Mouse (Mus musculus) G1E (cell line): ENCODE measurements around the gene Ap2b1. TPM values are rescaled to one million over a fixed set of nuclear protein-coding genes. Genes with fewer than 3 reads are reported as not detected.

ENCODE experiments used
- ATAC-seq: 2 replicates; pipeline ENCODE4 v1.8.0; 2016; ENCODE audit warnings: mild to moderate bottlenecking; ENCODE audit not compliant: insufficient number of reproducible peaks, poor library complexity, low FRiP score, severe bottlenecking; ENCODE audit errors: extremely low read depth
- DNase-seq: peaks from one replicate; pipeline ENCODE4 v3.0.0; 2012; ENCODE audit warnings: low spot score
- H3K27me3 ChIP-seq: 2 replicates; pipeline ENCODE4 v1.6.1; 2012; ENCODE audit warnings: mild to moderate bottlenecking, low read length, inconsistent platforms; ENCODE audit not compliant: insufficient read depth
- H3K36me3 ChIP-seq: replicated peaks from 2 replicates; pipeline ENCODE3; 2012; ENCODE audit warnings: mild to moderate bottlenecking, inconsistent platforms
- H3K4me1 ChIP-seq: 2 replicates; pipeline ENCODE4 v1.6.1; 2012; ENCODE audit warnings: low read depth, low read length, inconsistent platforms, mixed read lengths; ENCODE audit not compliant: insufficient read depth
- H3K4me3 ChIP-seq: 2 replicates; pipeline ENCODE4 v1.5.1; 2012; ENCODE audit warnings: low read depth, mild to moderate bottlenecking, inconsistent platforms, low read length, moderate library complexity, mixed read lengths
- H3K9me3 ChIP-seq: replicated peaks from 2 replicates; pipeline ENCODE4 v1.6.1; 2012; ENCODE audit warnings: inconsistent platforms
- CTCF ChIP-seq: IDR thresholded peaks from 2 replicates; pipeline ENCODE4 v1.5.1; 2012; ENCODE audit warnings: low read depth, low read length, inconsistent platforms, mixed read lengths
- GATA1 ChIP-seq: IDR thresholded peaks from 2 replicates; pipeline ENCODE4 v1.6.1; 2012; ENCODE audit warnings: borderline replicate concordance, low read length, inconsistent platforms, mixed read lengths
- GATA2 ChIP-seq: IDR thresholded peaks from 2 replicates; pipeline ENCODE4 v1.6.1; 2012; ENCODE audit warnings: low read depth, low read length, inconsistent platforms, borderline replicate concordance
- POLR2AphosphoS5 ChIP-seq: IDR thresholded peaks from 2 replicates; pipeline ENCODE4 v1.6.1; 2012; ENCODE audit warnings: low read depth, low read length, inconsistent platforms; ENCODE audit not compliant: insufficient replicate concordance
- TAL1 ChIP-seq: conservative IDR thresholded peaks from 2 replicates; pipeline ENCODE4 v1.6.1; 2012; ENCODE audit warnings: low read depth, low read length, inconsistent platforms, mixed read lengths
- polyA plus RNA-seq: library from polyadenylated mRNA; stranded (reverse); fragments of >175 nt; gene quantifications from 2 replicates; pipeline ENCODE4 v1.2.3, GENCODE M21; 2012
- total RNA-seq, 2 experiments: library from RNA; stranded (forward) in 1 of 2; stranded (reverse) in 1 of 2; fragments of 200-1000 nt in 1 of 2; fragments of >200 nt in 1 of 2; fragmentation: Nextera tagmentation in 1 of 2; gene quantifications; 2 replicates each; pipeline ENCODE4 v1.2.3; 2014 to 2017

Ap2b1 gene
- total and polyA plus RNA-seq, 3 experiments: 17.8 to 113 (median 76.5) TPM

DNA sequence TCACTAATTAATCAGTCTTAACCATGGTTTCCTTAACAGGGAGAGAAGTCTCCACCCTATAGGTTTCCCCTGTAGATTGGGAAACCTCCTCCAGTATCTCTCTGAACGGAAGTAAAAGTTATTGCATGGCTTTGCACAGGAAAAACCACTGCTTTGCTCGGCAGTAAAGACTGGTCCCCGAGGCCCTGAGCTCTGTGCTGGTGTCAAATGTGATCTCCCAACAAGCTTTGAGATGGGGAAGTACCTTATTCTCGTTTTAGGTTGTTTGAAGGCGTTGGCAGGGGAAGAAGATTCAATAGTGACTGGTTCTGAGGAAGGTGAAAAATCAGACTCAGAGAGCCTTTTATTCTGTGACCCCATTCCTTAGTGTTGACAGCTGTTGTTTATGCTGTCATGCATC is 99.9 kb downstream of the Ap2b1 start:
- H3K27me3 ChIP-seq: no peaks in the 10 kb centered on the region
- H3K4me3 ChIP-seq: no peak overlapping the region
- TF ChIP-seq GATA2: no peak
- no peak for TF ChIP-seq CTCF
- TF ChIP-seq TAL1: no peak
- no peak for TF ChIP-seq POLR2AphosphoS5
- no peak for TF ChIP-seq GATA1
- ATAC-seq (no peak), DNase-seq (no peak)
- no peaks in the 10 kb centered on the region for H3K4me1 ChIP-seq
- no peaks in the 10 kb centered on the region for H3K9me3 ChIP-seq
- H3K36me3 ChIP-seq: peaks cover 87% of the 10 kb centered on the region

DNA sequence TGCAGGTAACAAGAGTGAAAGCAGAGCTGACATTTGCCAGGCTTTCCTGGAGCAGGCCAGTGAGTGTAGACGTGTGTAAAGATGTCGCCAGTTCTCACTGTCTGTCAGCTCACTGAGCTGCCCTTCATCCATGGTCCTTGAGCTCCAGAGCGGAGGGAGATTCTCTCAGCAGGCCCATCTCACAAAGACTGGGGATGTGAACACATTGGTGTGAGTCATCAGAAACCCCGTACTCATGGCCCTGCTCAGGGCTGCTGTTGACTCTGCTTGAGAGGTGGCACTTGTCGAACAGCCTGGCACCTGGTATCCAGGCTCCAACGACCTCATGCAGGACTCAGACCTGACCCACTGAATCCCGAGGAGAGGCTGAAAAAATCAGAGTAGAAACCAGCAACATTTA is 105.0 kb downstream of the Ap2b1 start:
- ATAC-seq: no peak

DNA sequence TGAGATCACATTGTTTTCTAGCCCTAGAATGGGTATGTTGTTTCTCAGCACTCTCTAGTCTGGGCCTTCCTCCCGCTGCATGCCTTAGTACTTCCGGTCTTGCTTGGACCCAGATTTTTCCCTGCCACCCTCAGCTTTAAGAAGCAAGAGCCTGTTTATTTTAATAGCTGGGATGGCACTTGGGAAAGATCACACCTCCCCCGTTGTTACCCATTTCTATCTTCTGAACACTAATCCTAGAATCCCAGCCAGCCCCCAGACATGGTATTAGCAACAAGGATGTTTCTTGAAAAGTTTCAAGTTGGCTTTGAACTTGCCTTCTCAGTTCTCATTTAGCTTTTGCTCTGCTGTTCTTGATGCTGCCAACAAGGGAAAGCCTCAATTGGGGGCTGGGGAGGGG is 107.6 kb downstream of the Ap2b1 start:
- H3K4me1 ChIP-seq: no peaks in the 10 kb centered on the region
- H3K27me3 ChIP-seq: peaks cover 22% of the 10 kb centered on the region
- peaks cover 42% of the 10 kb centered on the region for H3K36me3 ChIP-seq
- ATAC-seq (no peak), DNase-seq (no peak)
- no peaks in the 10 kb centered on the region for H3K9me3 ChIP-seq
- TF ChIP-seq CTCF (no peak), GATA2 (no peak), POLR2AphosphoS5 (no peak), GATA1 (no peak), TAL1 (no peak)
- no peak overlapping the region for H3K4me3 ChIP-seq

More for the DNA sequence above, 105.0 kb downstream of the Ap2b1 start:
- no peak overlapping the region for H3K4me3 ChIP-seq
- peaks cover 64% of the 10 kb centered on the region for H3K36me3 ChIP-seq
- peaks cover 5% of the 10 kb centered on the region; the same call in 1 of the 2 replicates for H3K27me3 ChIP-seq
- no peak for DNase-seq
- no peaks in the 10 kb centered on the region for H3K4me1 ChIP-seq
- TF ChIP-seq GATA2 (no peak), GATA1 (no peak), TAL1 (no peak), CTCF (no peak), POLR2AphosphoS5 (no peak)
- H3K9me3 ChIP-seq: no peaks in the 10 kb centered on the region

DNA sequence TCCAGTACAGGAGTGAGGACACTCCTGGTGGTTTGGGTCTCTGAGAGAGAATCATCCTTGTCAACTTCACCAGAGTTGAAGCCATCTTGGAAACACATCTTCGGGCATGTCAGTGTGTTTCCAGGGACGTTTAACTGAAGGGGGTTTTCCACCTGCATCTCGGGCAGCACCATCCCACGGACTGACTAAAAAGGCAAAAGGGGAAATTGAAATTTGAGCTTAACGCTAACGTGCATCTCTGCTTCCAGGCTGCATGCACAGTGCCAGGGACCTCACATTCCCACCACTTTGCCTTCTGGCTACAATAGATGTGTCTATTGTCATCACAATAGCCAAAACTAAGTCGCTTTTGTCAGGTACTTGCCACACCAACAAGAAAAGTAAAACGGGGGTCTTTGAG is 109.4 kb downstream of the Ap2b1 start:
- Histone ChIP-seq H3K4me3 (no peak overlapping the region), H3K27me3 (peaks cover 30% of the 10 kb centered on the region), H3K4me1 (no peaks in the 10 kb centered on the region), H3K36me3 (peaks cover 26% of the 10 kb centered on the region), H3K9me3 (no peaks in the 10 kb centered on the region)
- TF ChIP-seq GATA2 (no peak), POLR2AphosphoS5 (no peak), CTCF (no peak), TAL1 (no peak), GATA1 (no peak)
- ATAC-seq: no peak
- no peak for DNase-seq

DNA sequence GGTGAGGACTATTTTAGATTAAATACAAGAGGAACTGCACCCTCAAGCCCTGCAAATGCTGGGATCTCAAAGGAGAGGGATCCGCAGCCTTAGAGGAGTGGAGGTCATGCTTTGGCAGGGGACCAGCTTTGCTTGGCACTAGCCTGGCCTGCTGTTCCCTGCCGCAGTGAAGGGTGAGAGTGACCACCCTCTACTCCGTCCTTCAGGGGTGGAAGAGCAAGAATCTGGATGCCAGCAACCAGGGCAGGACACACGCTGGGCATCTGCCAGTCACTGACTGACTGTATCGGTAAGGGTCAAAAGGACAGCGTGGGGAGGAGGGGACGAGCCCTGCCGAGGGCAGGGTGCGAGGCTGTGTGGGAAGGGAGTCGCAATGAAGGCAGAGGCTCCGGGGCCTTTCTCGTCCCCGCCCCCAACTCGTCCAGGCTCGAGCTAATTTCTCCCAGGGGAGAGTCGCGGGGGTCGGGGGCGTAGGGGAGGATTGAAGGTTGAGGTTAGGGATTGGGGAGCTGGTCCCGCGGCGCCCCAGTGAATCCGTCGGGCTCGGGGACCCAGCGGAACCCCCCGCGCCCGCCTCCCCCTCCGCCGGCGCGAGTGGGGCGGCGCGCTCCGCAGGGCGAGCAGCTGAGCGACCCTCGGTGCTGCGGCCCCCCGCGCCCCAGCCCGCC is 110.4 kb downstream of the Ap2b1 start, which contains the start of gene Rasl10b:
Gene Rasl10b (plus strand): TSS at position 51 of the 668 bp plus-strand sequence.
- no peaks in the 10 kb centered on the region for H3K9me3 ChIP-seq
- peaks cover 16% of the 10 kb centered on the region for H3K36me3 ChIP-seq
- ATAC-seq (no peak), DNase-seq (no peak)
- H3K4me1 ChIP-seq: no peaks in the 10 kb centered on the region
- H3K27me3 ChIP-seq: peaks cover 30% of the 10 kb centered on the region
- no peak within 1 kb of the TSS for H3K4me3 ChIP-seq
- TF ChIP-seq POLR2AphosphoS5 (no peak), GATA1 (no peak), CTCF (no peak), GATA2 (no peak), TAL1 (no peak)

DNA sequence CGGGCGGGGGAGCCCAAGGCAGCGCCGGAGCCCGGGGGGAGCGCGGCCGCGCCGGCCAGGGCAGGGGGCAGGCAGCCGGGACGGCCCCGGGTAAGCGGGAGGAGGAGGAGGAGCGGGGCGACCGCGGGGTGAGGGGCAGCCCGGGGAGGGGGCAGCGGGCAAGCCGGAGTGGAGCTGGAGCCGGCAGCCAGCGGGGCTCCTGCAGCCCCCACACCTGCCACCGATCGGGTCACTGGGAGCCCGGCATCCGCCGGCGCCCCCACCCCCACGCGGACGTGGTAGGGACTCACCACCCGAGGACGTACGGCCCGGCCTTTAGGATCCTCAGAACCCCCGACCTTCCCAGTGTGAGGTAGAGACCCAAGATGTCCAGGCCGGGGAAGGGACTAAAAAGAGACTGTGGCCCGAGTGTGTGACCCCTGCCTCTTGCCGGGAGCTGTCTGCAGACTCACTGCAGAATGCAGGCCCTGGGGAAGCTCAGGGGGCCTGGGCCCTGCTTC is 111.0 kb downstream of the Ap2b1 start:
- Histone ChIP-seq H3K9me3 (no peaks in the 10 kb centered on the region), H3K4me3 (no peak overlapping the region), H3K27me3 (peaks cover 30% of the 10 kb centered on the region), H3K36me3 (peaks cover 10% of the 10 kb centered on the region), H3K4me1 (no peaks in the 10 kb centered on the region)
- DNase-seq (no peak), ATAC-seq (no peak)
- TF ChIP-seq POLR2AphosphoS5: no peak
- no peak for TF ChIP-seq GATA2
- no peak for TF ChIP-seq CTCF
- TF ChIP-seq GATA1: no peak
